Mouse (Mus musculus) hindbrain, embryonic 11.5 days (tissue): ENCODE data around the gene Adgrf5. TPM values are rescaled to one million over a fixed set of nuclear protein-coding genes. Genes with fewer than 3 reads are reported as not detected.

Source experiments
- polyA plus RNA-seq: library from polyadenylated mRNA; unstranded; fragments of >200 nt; fragmentation: Nextera tagmentation; extraction: Ambion mirVana; gene quantifications from 2 replicates; pipeline ENCODE4 v1.2.1, GENCODE M21; 2014

Adgrf5 gene
- polyA plus RNA-seq, 1 experiment from 2014 or later = 6.8 TPM

Other genes starting within 250 kb of the Adgrf5 start
- gene Adgrf1, start 90.1 kb upstream of the Adgrf5 start, polyA plus RNA-seq = not detected in 2 replicates
- not detected in 2 replicates for gene Mep1a, start 142.4 kb downstream of the Adgrf5 start, polyA plus RNA-seq
- gene Ankrd66, start 183.2 kb downstream of the Adgrf5 start, polyA plus RNA-seq = 1.2 TPM in 2 replicates
- 15.4 and 16.3 TPM in 2 replicates for gene Pla2g7, start 207.6 kb downstream of the Adgrf5 start, polyA plus RNA-seq